Mouse (Mus musculus) embryonic fibroblast, embryonic 13.5 days (primary cell): ENCODE measurements around the gene Rgcc. TPM values are rescaled to one million over a fixed set of nuclear protein-coding genes. Genes with fewer than 3 reads are reported as not detected.

ENCODE experiments used
- H3K27ac ChIP-seq: 2 replicates; pipeline ENCODE4 v1.5.1; 2012; ENCODE audit warnings: low read length, control low read depth, inconsistent platforms; ENCODE audit not compliant: insufficient read depth
- H3K4me1 ChIP-seq: 2 replicates; pipeline ENCODE4 v1.6.1; 2011; ENCODE audit warnings: low read length; ENCODE audit not compliant: control insufficient read depth, insufficient read depth
- H3K4me3 ChIP-seq: 2 replicates; pipeline ENCODE4 v1.5.1; 2011; ENCODE audit warnings: mild to moderate bottlenecking, control low read depth, low read length; ENCODE audit not compliant: insufficient read depth
- CTCF ChIP-seq: IDR thresholded peaks from 2 replicates; pipeline ENCODE4 v1.5.1; 2011; ENCODE audit warnings: mild to moderate bottlenecking, control low read depth, low read length, moderate library complexity, borderline replicate concordance; ENCODE audit not compliant: insufficient read depth
- POLR2A ChIP-seq: IDR thresholded peaks from 2 replicates; pipeline ENCODE4 v1.6.1; 2011; ENCODE audit warnings: low read depth, mild to moderate bottlenecking, control low read depth, low read length, moderate library complexity
- polyA plus RNA-seq: library from polyadenylated mRNA; stranded (reverse); fragments of >200 nt; gene quantifications from 2 replicates; pipeline ENCODE4 v1.2.4, GENCODE M21; 2011; ENCODE audit warnings: low read depth; ENCODE audit not compliant: missing spikeins, insufficient read length

Gene Rgcc
- polyA plus RNA-seq, 1 experiment = 7.1 TPM

DNA sequence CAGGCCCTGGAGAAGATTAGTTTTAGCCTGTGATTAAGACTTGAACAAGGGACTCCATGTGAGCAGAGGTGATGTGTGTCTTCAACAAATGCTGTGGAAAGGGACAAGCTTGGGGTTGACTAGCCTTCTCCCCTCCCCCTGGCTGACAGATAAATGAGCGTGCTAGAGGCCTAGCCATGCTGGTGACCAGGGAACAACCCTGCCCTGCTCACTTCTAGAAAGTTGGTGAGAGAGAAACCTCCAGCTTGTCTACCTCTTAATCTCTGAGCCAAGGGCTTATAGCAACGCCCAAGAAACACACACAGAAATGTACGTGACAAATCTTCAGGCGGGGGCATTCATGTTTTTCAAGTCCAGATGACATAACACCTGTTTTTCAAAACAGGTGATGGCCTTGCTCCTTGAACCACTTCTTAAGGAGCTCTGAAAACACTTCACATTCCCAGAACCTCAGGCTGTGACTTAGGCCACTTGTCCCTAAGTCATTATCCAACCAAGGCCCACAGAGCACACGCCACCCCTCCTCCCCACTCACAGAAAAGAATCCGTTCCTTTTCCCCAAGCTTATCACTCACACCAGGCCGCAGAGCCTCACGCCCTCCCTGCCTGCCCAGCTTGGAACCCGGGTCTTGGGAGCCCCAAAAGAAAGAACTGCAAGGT is 19.4 kb downstream of the Rgcc start:
- TF ChIP-seq POLR2A (no peak), CTCF (no peak)
- Histone ChIP-seq H3K4me3 (no peak overlapping the region), H3K4me1 (no peaks in the 10 kb centered on the region), H3K27ac (no peak overlapping the region)

DNA sequence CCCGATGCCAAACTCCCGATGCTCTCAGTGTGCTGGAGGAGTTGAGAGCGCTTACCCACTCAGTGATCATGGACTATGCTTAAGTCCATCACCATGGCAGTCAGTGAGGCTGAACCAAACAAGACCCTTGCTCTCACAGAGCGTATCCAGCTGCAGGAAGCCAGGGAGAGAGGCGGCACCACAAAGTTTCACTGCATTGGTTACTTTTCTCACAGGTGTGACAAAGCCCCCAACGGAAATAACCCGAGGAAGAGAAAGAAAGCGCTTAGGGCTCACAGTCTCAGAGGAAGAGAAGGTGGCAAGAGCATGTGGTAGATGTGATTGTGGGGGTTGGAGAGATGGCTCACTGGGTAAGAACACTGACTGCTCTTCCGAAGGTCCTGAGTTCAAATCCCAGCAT is 21.0 kb downstream of the Rgcc start:
- Histone ChIP-seq H3K4me1 (no peaks in the 10 kb centered on the region), H3K27ac (no peak overlapping the region), H3K4me3 (no peak overlapping the region)
- TF ChIP-seq POLR2A (no peak), CTCF (no peak)

DNA sequence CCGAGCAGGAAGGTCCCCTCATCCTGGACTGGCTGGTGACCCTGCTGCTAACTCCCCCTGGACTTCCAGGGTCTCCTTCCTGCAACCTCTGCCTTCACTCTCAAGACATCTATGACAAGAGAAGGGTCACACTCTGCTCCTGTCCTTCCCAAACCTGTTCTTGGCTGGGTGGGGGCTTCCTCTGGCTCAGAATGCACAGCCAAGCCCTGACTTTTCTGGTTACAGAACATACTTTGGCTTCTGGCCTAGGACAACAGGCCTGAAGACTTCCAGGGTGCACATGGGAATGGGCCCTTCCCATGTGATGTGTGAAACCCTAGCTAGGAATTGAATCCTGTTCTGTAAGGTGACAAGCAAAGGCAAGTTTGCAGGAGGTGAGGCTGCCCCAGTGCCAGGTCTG is 22.0 kb downstream of the Rgcc start:
- H3K4me1 ChIP-seq = no peaks in the 10 kb centered on the region
- no peak overlapping the region for H3K27ac ChIP-seq
- H3K4me3 ChIP-seq = no peak overlapping the region
- TF ChIP-seq CTCF = no peak
- TF ChIP-seq POLR2A = no peak

DNA sequence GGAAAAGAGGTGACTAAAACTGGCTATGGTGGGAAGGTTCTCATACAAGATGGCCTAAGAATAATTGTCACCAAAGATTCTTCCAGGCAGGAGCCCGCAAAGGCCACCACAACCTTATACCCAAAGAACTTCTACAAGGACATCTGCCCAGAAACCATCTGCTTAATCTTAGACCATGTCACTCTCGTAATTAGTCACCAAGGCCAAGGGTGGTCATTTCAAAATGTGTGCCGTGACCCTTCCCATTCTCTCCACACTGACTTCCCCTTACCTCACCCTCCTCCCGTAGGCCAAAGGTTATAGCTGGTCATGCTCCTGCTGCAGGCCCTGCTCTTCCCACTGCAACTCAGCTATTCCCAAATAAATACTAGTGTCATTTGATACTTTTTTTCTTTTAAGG is 22.5 kb downstream of the Rgcc start:
- no peak for TF ChIP-seq POLR2A
- TF ChIP-seq CTCF = no peak
- no peak overlapping the region for H3K4me3 ChIP-seq
- no peak overlapping the region for H3K27ac ChIP-seq
- no peaks in the 10 kb centered on the region for H3K4me1 ChIP-seq

DNA sequence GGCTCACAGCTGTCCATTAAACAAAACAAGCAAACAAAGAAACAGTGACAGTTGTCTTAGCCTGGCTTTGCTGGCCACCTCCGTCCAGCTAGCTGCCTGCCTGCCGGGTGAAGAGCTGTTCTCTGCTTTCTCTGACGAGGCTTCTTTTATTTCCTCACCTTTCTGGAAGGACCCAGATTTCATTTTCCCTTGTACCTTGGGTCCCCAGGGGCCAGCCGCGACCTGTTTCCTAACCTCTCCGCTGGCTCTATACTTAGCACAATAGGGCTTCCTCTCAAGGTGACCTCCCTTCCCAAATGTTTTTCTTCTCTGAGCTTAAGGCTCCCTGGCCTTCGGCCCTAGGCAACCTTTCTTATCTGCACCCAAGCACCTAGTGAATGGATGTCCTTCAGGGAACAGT is 23.5 kb downstream of the Rgcc start:
- Histone ChIP-seq H3K27ac (no peak overlapping the region), H3K4me1 (no peaks in the 10 kb centered on the region), H3K4me3 (no peak overlapping the region)
- TF ChIP-seq POLR2A = no peak
- no peak for TF ChIP-seq CTCF

DNA sequence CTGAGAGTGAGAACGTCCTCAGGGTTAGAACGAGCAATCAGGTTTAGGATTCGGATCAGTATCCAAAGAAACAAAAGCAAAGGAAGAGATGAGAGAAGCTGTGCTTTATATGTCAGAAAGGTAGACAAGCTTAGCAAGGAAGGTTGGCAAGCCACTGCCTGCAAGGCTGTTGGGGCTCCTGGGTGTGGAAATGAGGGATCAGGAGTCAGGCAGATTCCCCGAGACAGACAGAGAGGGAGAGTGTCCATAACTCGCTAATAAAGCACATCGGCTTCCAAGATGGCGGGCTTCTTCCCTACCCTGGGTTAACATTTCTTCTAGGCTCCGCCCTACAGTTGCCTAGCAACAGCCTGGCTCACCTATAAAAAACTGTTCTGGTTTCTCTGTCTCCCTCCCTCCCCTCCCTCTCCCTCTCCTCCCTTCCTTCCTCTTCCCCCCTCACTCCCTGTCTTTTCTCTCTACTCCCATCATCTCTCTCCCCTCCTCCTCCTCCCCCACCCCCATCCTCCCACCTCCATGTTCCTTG is 25.5 kb downstream of the Rgcc start:
- Histone ChIP-seq H3K4me1 (no peaks in the 10 kb centered on the region), H3K4me3 (no peak overlapping the region), H3K27ac (no peak overlapping the region)
- TF ChIP-seq POLR2A = no peak
- no peak for TF ChIP-seq CTCF

DNA sequence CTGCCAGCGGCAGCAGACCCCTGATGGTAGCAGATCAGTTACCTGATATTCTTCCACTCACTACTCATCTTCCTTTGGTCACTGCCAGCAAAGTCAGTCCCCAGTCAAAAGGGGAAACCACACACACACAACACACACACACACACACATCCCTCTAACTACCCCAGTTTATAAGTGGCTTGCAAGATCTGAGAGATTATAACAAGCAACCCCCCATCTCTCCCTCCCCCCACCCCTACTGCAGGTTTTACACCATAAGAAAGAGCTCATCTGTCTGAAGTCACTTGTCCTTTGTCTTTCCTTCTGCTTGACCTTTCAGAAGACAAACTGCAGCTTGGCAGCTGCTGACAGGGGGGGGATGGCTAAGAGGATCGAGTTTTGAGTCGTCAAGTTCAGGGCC is 26.0 kb downstream of the Rgcc start:
- Histone ChIP-seq H3K4me1 (no peaks in the 10 kb centered on the region), H3K27ac (no peak overlapping the region), H3K4me3 (no peak overlapping the region)
- no peak for TF ChIP-seq CTCF

DNA sequence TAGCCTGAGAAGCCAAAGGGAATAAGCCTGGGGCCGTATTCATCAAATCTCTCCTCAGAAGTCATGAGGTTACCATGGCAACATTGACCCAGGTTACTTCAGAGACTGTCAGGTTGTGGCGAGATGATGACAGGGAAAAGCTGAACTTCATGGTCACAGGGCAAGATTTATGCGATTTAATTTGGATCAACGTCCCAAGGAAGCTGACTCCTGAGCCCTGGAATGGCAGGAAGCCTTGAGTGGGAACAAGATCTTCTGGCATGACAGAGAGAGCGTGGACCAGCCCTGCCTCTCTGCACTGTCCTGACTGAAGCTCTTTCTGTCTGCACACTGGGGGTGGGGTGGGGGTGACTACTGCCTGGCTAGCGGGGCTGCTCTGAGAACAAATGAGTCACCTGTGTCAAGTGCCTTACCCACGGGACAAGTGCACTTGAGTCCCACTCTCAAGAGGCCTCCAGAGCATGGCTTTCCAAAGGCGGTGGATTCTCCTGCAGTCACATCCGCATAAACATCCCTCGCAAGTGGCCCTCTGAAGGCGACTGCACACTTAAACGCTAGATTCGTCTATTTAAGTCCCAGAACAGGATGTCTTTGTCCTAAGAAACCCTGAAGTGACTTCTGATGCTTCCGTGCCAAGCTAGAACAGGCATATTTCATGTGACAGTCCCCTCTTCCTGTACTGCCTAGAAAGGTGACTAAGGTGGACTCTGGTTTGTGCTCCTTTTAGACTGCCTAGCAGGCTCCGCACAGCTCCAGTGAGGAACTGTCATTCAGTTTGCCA is 27.6 kb downstream of the Rgcc start:
- no peak overlapping the region for H3K27ac ChIP-seq
- no peaks in the 10 kb centered on the region for H3K4me1 ChIP-seq
- H3K4me3 ChIP-seq = no peak overlapping the region
- no peak for TF ChIP-seq CTCF
- TF ChIP-seq POLR2A = no peak

DNA sequence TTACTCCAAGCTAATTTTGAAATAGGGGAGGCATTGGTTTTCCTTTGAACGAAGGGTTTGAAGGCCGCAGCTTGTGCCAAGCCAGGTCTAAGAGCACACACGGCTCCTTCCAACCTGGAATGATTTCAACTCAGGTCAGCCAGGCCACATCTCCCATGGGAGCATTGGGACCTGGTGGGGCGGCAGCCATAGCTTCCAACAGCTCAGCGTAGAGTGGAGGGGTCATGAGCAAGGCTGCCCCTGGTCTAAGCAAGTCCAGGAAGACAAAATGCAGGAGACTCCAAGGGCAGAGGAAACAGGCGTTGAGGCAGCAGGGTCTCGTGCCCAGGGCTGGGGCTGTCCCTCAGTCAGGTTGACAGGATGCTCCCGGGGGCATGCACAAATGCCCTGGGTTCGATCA is 28.5 kb downstream of the Rgcc start:
- Histone ChIP-seq H3K4me3 (no peak overlapping the region), H3K27ac (no peak overlapping the region), H3K4me1 (no peaks in the 10 kb centered on the region)
- TF ChIP-seq POLR2A = no peak
- TF ChIP-seq CTCF = no peak

DNA sequence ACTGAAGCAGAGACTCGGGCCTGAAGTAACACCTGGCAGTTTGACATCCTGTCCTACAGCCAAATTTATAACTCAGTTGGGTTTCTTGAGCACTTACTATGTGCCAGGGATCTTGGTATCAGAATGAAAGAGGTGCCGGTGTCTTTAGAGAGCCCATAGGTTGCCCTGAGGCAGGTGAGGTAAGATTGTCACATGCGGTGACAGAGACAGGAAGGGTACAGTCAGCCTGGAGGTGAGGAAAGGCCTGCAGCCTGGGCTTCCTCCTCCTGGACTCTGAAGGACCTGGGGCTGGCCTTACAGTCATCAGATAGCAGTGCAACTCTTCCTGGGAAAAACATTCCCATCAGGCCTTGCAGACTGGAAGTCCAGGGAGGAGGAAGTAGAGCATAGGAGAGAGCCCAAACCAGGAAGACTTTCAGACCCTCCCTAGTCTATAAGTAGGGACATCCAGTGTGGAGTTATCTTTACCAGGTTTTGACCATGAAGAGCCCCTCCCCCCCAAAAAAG is 29.2 kb downstream of the Rgcc start:
- Histone ChIP-seq H3K27ac (no peak overlapping the region), H3K4me1 (no peaks in the 10 kb centered on the region), H3K4me3 (no peak overlapping the region)
- TF ChIP-seq CTCF = no peak
- TF ChIP-seq POLR2A = no peak

DNA sequence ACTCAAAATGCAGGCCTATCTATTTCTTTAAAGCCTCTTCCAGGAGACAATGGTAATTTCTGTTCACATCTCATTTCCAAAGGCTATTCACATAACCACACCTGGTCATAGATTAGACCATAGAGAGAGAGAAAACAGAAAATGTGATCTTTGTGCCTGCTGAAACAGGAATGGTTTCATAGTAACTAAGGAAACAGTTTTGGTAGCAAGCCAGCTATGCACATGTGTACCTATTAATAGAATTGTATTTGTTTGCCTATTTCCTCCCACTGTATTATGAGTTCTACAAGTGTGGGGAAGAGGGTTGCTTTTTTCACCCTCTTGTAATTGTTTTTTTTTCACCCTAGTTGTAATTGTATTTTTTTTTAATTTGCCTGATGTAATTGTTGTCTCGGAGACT is 31.9 kb downstream of the Rgcc start:
- Histone ChIP-seq H3K4me1 (no peaks in the 10 kb centered on the region), H3K4me3 (no peak overlapping the region), H3K27ac (no peak overlapping the region)
- TF ChIP-seq CTCF (no peak), POLR2A (no peak)
